Mouse (Mus musculus) embryonic stem cell, embryonic (primary cell): ENCODE measurements around the gene Dnah7c.
"Not testable (repeated sequence)": the region's sequence is repeated elsewhere in the genome, so short reads cannot be mapped to it uniquely, and the experiment has no call there.

ENCODE experiments used
- CTCF ChIA-PET, 4 experiments: fragments of 300-600 bp in 2 of 4; fragments of 350-600 bp in 2 of 4; sonication (Branson Sonifier 250); formaldehyde crosslinking; loops; one replicate each; lab custom pipeline; 2022; ENCODE audit warnings: inconsistent platforms in 2 of 4; lab: Charles Lee
- POLR2A ChIA-PET, 4 experiments: fragments of 300-600 bp in 2 of 4; fragments of 350-600 bp in 2 of 4; sonication (Branson Sonifier 250); formaldehyde crosslinking; loops; one replicate each; lab custom pipeline; 2022; ENCODE audit warnings: antibody characterized with exemption in 4 of 4, inconsistent platforms in 1 of 4; lab: Charles Lee

The Dnah7c gene

GRCm38 (mm10) chr1:46724810-46725209, 299.4 kb downstream of the Dnah7c start:
- POLR2A ChIA-PET, CTCF ChIA-PET: not testable (repeated sequence)

- CTCF ChIA-PET: no interaction called here
- POLR2A ChIA-PET: no interaction called here
Measured at GRCm38 (mm10) chr1:46725266-46725665, 299.9 kb downstream of the Dnah7c start.

GRCm38 (mm10) chr1:46725719-46726118, 300.3 kb downstream of the Dnah7c start:
- POLR2A ChIA-PET, CTCF ChIA-PET: not testable (repeated sequence)

GRCm38 (mm10) chr1:46729731-46730130, 304.3 kb downstream of the Dnah7c start:
- POLR2A ChIA-PET, CTCF ChIA-PET: not testable (repeated sequence)

- CTCF ChIA-PET, POLR2A ChIA-PET: not testable (repeated sequence)
Measured at GRCm38 (mm10) chr1:46733405-46734106, 308.2 kb downstream of the Dnah7c start.

GRCm38 (mm10) chr1:46734455-46734854, 309.1 kb downstream of the Dnah7c start:
- CTCF ChIA-PET, POLR2A ChIA-PET: not testable (repeated sequence)

- POLR2A ChIA-PET, CTCF ChIA-PET: not testable (repeated sequence)
Measured at GRCm38 (mm10) chr1:46764600-46764999, 339.2 kb downstream of the Dnah7c start.

- CTCF ChIA-PET: interaction anchor here in 3 of 4 experiments (0.6 to 1.1 kb wide), 4 partner anchors 11 to 467 kb away, joined by 3 to 16 read pairs (median 4); no protein-coding TSS in a partner anchor
- POLR2A ChIA-PET: interaction anchor here in 1 of 4 experiments (0.7 kb wide), 1 partner anchor 572 kb away, joined by 6 read pairs; no protein-coding TSS in a partner anchor
Measured at GRCm38 (mm10) chr1:46769318-46769717, 343.9 kb downstream of the Dnah7c start.

GRCm38 (mm10) chr1:46770077-46770695, 344.8 kb downstream of the Dnah7c start:
- CTCF ChIA-PET: not testable (repeated sequence)
- POLR2A ChIA-PET: interaction anchor here in 2 of 4 experiments (0.6 to 0.7 kb wide), 2 partner anchors 161 to 427 kb away, joined by 3 to 4 read pairs; no protein-coding TSS in a partner anchor

- CTCF ChIA-PET, POLR2A ChIA-PET: not testable (repeated sequence)
Measured at GRCm38 (mm10) chr1:46782227-46782626, 356.8 kb downstream of the Dnah7c start.

GRCm38 (mm10) chr1:46805074-46805473, 379.7 kb downstream of the Dnah7c start:
- POLR2A ChIA-PET: no interaction called here
- CTCF ChIA-PET: no interaction called here

GRCm38 (mm10) chr1:46808630-46809029, 383.2 kb downstream of the Dnah7c start:
- CTCF ChIA-PET, POLR2A ChIA-PET: not testable (repeated sequence)

GRCm38 (mm10) chr1:46817934-46818333, 392.5 kb downstream of the Dnah7c start:
- POLR2A ChIA-PET: no interaction called here
- CTCF ChIA-PET: no interaction called here

- ChIA-PET POLR2A (interaction anchor here in 2 of 4 experiments (0.6 to 1.1 kb wide), 2 partner anchors 30 to 31 kb away, joined by 3 to 4 read pairs; no protein-coding TSS in a partner anchor), CTCF (interaction anchor here in 1 of 4 experiments (0.6 kb wide), 1 partner anchor 108 kb away, joined by 4 read pairs; no protein-coding TSS in a partner anchor)
Measured at GRCm38 (mm10) chr1:46822256-46822972, 397.0 kb downstream of the Dnah7c start.

- POLR2A ChIA-PET: interaction anchor here in 1 of 4 experiments (1.0 kb wide), 1 partner anchor 23 kb away, joined by 3 read pairs; no protein-coding TSS in a partner anchor
- CTCF ChIA-PET: interaction anchor here in 1 of 4 experiments (0.7 to 1.6 kb wide), 2 partner anchors 11 to 1065 kb away, joined by 3 read pairs; no protein-coding TSS in a partner anchor
Measured at GRCm38 (mm10) chr1:46830066-46830843, 404.9 kb downstream of the Dnah7c start.

GRCm38 (mm10) chr1:46831927-46832326, 406.5 kb downstream of the Dnah7c start:
- ChIA-PET CTCF (no interaction called here), POLR2A (no interaction called here)

- CTCF ChIA-PET: no interaction called here
- POLR2A ChIA-PET: interaction anchor here in 2 of 4 experiments (1.2 to 1.8 kb wide), 3 partner anchors 9 to 17 kb away, joined by 3 to 8 read pairs (median 5); no protein-coding TSS in a partner anchor
Measured at GRCm38 (mm10) chr1:46843406-46843805, 418.0 kb downstream of the Dnah7c start.

GRCm38 (mm10) chr1:46844281-46844680, 418.9 kb downstream of the Dnah7c start:
- POLR2A ChIA-PET: interaction anchor here in 2 of 4 experiments (1.2 to 1.8 kb wide), 4 partner anchors 8 to 18 kb away, joined by 3 to 8 read pairs (median 4); no protein-coding TSS in a partner anchor
- CTCF ChIA-PET: no interaction called here
